Mouse (Mus musculus): ENCODE measurements around the gene Pin4. TPM values are rescaled to one million over a fixed set of nuclear protein-coding genes. Genes with fewer than 3 reads are reported as not detected.

Gene Pin4
- polyA plus RNA-seq (2015; fragmentation: Nextera tagmentation; extraction: Ambion mirVana), result 51.4 and 58.1 TPM in 2 replicates

DNA sequence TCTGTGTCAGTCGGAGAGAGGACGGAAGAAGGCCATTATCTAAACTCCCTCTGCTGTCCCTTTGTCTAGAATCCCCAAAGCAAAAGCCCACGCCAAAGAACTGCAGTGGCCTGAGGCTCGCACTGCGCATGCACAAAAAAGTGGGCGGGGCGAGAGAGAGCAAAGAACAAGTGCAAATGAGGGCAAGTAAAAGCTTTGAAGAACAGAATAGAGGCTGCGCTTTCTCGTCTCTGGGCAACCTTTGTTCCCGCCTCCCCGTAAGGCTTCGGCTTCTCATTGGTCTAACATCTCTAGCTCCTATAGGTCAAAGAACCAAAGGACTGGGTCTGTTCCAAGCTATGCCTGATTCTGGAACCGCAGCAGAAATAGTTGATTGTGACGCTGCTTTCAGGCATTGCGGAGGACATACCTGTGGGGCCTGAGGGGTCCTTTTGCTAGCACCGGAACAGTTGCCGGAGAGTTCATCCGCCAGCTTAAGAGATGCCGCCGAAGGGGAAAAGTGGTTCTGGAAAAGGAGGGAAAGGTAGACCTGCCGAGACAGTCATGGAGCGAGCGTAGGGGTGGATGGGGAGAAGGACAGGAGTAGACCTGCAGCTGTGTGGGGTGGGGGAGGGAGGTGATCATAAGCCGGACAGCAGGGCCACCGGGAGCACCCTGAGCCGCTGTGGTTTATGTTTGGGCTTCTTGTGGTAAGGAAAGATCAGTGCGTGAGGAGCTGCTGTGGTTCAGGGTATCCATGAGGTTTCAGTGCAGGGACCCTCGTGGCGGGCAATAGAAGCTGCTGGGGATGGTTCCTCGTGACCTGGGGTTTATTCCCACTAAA, at the start of gene Pin4:
Gene Pin4 (plus strand): TSS at position 406 of the 823 bp plus-strand sequence.
- 13% methylated on average over 30 of the region's 30 CpGs for WGBS (ENCODE audit: insufficient replicate concordance)
- Histone ChIP-seq H3K4me2 (peak within 1 kb of the TSS; percentile 67), H3K9me3 (replicated peaks) (no peaks in the 10 kb centered on the region), H3K27me3 (no peaks in the 10 kb centered on the region; the same call in 1 of the 2 replicates), H3K9ac (peak within 1 kb of the TSS; percentile 80), H3K4me1 (replicated peaks) (peaks cover 15% of the 10 kb centered on the region), H3K27ac (peak within 1 kb of the TSS; percentile 43), H3K4me3 (replicated peaks) (peak within 1 kb of the TSS; percentile 77), H3K36me3 (peaks cover 21% of the 10 kb centered on the region)
- peak; percentile 100 for ATAC-seq (ENCODE audit: low read depth)
- DNase-seq, result peak; percentile 88

DNA sequence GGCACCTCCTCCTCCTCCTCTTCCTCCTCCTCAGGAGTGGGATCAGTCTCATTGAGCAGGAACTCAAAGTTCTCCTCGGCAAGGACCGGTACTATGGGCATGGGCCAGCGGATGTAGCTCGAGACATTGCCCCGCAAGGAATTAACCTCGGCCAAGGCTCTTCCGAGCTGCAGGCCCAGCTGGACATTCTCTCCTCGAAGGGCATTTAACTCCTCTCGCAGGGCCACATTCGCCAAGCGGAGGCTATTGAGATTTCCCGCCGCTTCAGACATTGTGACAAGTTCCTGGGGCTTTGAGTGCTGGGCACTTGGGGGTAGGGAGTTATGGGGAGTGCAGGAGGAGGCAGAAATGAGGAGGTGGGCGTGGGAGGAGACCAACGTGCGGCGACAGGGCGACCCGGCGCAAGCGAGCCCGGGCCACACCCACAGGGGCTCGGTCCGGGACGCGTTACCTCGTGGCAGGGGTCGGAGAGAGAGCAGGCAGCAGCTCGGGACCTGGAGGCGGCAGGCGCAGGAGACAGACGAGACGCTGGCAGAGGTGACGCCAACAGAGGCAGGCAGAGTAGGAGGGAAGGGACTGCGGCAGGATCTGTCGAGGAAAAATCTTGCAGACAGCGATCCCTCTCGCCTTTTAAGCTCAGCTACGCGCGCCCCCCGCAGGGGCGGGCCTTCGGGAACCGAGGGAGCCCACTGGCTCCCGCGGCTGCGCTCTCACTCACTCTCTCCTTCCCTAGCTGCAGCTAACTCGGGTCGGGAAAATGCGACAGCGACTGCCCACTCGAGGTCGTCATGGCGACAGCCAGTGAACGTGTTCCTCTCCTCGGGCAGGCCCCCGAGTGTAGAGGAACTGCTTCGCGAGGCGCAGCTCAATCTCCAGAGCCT, 48.4 kb upstream of the Pin4 start, which contains the start of gene Rtl5:
Gene Rtl5 (minus strand): TSS at position 714 of the 881 bp plus-strand sequence.
- H3K9me3 ChIP-seq (replicated peaks), result no peaks in the 10 kb centered on the region
- no peaks in the 10 kb centered on the region for H3K4me1 ChIP-seq (replicated peaks)
- 13% methylated on average over 61 of the region's 61 CpGs for WGBS (ENCODE audit: insufficient replicate concordance)
- peak within 1 kb of the TSS; percentile 46 for H3K4me3 ChIP-seq (replicated peaks)
- DNase-seq (peak; percentile 1), ATAC-seq (ENCODE audit: low read depth) (peak; percentile 54)
- peak within 1 kb of the TSS; percentile 63 for H3K4me2 ChIP-seq
- no peaks in the 10 kb centered on the region for H3K36me3 ChIP-seq
- no peak within 1 kb of the TSS for H3K27ac ChIP-seq
- H3K27me3 ChIP-seq, result peaks cover 49% of the 10 kb centered on the region
- no peak within 1 kb of the TSS; the same call in 1 of the 2 replicates for H3K9ac ChIP-seq

DNA sequence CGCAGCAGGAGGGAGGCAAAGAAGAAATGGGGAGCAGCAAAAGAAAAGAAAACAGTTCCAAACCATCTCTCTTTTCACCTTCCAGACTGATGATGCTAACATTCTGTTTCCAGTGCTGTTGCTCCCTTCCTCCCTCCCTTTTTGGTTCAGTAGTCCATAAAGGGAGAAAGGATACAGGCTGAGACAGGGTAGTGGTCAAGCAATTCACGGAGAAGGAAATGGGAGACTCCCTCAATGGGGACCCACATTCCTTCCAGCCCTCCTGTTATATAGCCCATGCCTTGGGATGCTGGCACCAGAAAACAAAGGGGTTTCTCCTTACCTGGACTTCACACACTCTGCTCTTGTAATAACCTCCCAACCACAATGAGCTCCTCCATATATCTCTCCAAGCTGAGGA, 47.7 kb upstream of the Pin4 start:
- H3K36me3 ChIP-seq, result no peaks in the 10 kb centered on the region
- peak overlapping the region; percentile 63 for H3K4me2 ChIP-seq
- H3K9ac ChIP-seq, result no peak overlapping the region
- H3K4me1 ChIP-seq (replicated peaks), result no peaks in the 10 kb centered on the region
- ATAC-seq (ENCODE audit: low read depth), result no peak
- H3K4me3 ChIP-seq (replicated peaks), result peak overlapping the region; percentile 46; the same call in 1 of the 2 replicates
- WGBS (ENCODE audit: insufficient replicate concordance), result 37% methylated on average over 2 of the region's 2 CpGs
- peaks cover 49% of the 10 kb centered on the region for H3K27me3 ChIP-seq
- no peak overlapping the region for H3K27ac ChIP-seq
- no peak for DNase-seq
- H3K9me3 ChIP-seq (replicated peaks), result no peaks in the 10 kb centered on the region

DNA sequence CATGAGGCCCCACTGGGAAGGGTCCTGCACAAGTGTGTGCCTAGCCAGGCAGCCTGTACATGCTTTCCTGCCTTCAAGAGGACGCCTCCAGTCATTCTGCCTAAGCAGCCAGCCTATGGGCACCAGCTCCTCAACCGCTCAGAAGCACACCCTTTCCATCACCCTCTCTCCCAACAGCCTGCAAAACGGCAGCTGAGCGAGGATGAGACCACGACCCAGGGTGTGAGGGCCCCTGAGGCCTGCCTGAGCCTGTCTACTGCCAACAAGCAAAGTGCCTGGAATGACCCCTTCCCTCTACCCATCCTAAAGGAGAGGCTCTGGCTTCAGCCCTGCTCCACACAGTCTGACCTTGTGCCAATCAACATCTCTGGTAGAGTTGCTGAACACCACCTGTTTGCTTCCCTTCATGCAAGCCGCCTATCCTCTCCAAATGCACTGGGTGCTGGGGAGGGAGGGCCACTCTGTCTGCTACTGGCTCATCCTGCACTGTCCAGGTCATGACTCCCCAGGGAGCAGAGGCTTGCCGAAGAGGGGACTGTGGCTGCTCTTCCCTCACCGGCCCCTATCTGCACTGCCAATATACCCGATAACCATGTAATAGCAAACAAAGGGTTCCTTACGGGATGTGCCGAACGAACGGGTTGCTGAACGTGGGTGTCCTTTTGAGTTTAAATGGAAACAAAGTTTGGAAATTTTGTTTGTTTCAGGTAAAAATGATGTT, 45.5 kb upstream of the Pin4 start:
- H3K4me3 ChIP-seq (replicated peaks), result no peak overlapping the region
- H3K4me1 ChIP-seq (replicated peaks), result no peaks in the 10 kb centered on the region
- DNase-seq (no peak), ATAC-seq (ENCODE audit: low read depth) (no peak)
- H3K9me3 ChIP-seq (replicated peaks), result no peaks in the 10 kb centered on the region
- no peaks in the 10 kb centered on the region for H3K36me3 ChIP-seq
- no peak overlapping the region for H3K9ac ChIP-seq
- WGBS (ENCODE audit: insufficient replicate concordance), result 73% methylated on average over 14 of the region's 14 CpGs
- H3K27me3 ChIP-seq, result peaks cover 42% of the 10 kb centered on the region
- H3K27ac ChIP-seq, result no peak overlapping the region
- no peak overlapping the region for H3K4me2 ChIP-seq

DNA sequence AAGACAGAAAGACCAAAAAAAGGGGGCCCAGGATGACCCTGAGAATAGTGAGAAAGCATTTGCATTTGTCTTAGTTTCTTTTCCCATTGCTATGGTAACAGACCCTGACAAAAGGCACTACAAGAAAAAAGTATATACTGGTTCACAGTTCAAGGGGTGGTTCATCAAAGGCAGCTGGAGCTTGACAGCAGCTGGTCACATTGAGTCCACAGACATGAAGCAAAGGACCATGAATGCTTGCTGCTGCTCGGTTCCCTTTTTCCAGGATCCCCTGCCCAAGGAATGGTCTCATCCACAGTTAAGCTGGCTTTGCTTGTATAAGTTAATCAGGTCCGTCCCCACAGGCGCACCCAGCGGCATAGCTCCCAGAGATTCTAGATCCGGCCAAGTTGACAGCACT, 44.8 kb upstream of the Pin4 start:
- H3K36me3 ChIP-seq, result no peaks in the 10 kb centered on the region
- no peak overlapping the region for H3K4me2 ChIP-seq
- no peak overlapping the region for H3K9ac ChIP-seq
- H3K4me1 ChIP-seq (replicated peaks), result no peaks in the 10 kb centered on the region
- H3K4me3 ChIP-seq (replicated peaks), result no peak overlapping the region
- 70% methylated on average over 5 of the region's 5 CpGs for WGBS (ENCODE audit: insufficient replicate concordance)
- no peak for DNase-seq
- H3K9me3 ChIP-seq (replicated peaks), result no peaks in the 10 kb centered on the region
- no peak overlapping the region for H3K27ac ChIP-seq
- peaks cover 37% of the 10 kb centered on the region for H3K27me3 ChIP-seq
- no peak for ATAC-seq (ENCODE audit: low read depth)

DNA sequence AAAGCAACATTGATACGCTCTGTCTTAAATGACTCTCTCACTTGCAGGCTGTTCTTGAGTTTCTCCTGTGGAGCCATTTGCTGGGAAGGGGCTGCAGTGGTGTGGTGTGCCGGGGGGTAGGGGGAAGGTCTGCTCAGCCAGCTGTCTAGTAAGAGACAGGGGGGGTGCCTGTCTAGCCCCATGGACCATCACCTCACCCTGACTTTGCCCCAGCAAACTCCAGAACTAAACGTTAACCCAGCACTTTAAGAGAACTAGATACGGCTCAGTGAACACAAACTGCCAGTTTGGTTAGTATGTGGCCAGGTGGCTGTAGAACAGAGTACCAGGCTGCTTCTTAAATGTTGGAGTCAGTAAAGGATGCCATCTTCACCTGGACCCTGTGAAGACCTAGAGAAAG, 44.1 kb upstream of the Pin4 start:
- 77% methylated on average over 4 of the region's 4 CpGs for WGBS (ENCODE audit: insufficient replicate concordance)
- ATAC-seq (ENCODE audit: low read depth) (no peak), DNase-seq (no peak)
- Histone ChIP-seq H3K4me3 (replicated peaks) (no peak overlapping the region), H3K27ac (no peak overlapping the region), H3K9ac (no peak overlapping the region), H3K9me3 (replicated peaks) (no peaks in the 10 kb centered on the region), H3K27me3 (peaks cover 30% of the 10 kb centered on the region), H3K36me3 (no peaks in the 10 kb centered on the region), H3K4me2 (no peak overlapping the region), H3K4me1 (replicated peaks) (no peaks in the 10 kb centered on the region)

DNA sequence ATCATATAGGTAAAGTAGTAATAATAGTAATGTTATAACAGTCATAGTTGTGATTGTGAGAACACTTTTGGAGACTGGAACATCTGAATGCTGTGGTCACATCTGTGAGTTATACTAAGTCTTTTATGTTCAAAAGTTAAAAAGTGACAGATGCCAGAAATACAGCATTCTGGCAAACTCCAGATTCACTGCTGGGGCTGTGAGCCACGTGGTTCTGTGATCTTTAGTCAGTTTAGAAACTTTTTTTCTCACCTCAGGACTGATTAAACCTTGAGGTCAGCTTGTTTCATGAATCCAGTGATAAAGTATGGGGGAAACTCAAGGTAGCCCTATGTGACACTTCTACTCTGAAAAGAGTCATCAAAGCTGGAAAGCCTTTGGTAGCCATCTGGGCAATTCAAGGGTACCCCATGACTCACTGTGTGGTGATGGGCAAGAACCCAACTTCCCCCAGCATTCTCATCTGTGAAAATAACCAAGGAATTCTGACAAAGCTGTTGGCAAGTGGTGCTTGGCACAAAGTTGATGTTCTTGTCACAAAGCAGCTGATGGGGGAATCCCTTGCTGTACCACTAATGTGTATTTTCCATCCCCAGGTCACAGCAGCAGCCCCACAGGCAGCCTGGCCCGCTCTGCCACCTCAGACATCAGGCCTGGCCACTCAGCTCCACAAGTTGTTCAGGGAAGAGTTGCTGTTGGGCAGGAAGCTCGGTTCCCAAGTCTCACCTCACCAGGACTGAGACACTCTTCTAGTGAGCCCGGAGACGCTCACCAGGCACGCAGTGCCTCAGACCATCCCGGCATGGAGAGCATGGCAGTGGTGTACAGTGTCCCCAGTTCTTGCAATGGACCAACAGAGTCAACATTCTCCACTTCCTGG, 42.1 kb upstream of the Pin4 start:
- H3K4me1 ChIP-seq (replicated peaks), result no peaks in the 10 kb centered on the region
- H3K9me3 ChIP-seq (replicated peaks), result no peaks in the 10 kb centered on the region
- no peak overlapping the region for H3K4me3 ChIP-seq (replicated peaks)
- H3K27ac ChIP-seq, result no peak overlapping the region
- H3K9ac ChIP-seq, result no peak overlapping the region
- H3K27me3 ChIP-seq, result peaks cover 10% of the 10 kb centered on the region
- DNase-seq, result no peak
- 61% methylated on average over 7 of the region's 7 CpGs for WGBS (ENCODE audit: insufficient replicate concordance)
- no peak overlapping the region for H3K4me2 ChIP-seq
- ATAC-seq (ENCODE audit: low read depth), result no peak
- H3K36me3 ChIP-seq, result no peaks in the 10 kb centered on the region

DNA sequence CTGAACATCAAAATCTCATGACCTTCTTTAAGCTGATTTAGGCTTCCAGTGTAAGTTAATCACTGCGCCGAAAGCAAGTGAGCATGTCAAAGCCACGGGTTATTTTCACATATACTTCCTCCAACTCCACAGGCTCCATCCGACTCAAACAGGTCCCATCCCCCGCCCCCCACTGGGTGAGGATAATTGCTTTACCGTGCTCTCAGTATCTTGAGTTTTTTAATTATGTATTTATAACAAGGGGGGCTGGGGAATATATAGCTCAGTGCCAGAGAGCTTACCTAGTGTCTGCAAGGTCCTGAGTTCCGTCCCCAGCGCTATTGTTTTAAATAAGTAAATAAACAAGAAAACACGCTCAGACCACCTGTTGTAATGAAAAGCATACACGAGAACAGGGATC, 38.2 kb upstream of the Pin4 start:
- Histone ChIP-seq H3K27me3 (peaks cover 6% of the 10 kb centered on the region; the same call in 1 of the 2 replicates), H3K4me3 (replicated peaks) (no peak overlapping the region), H3K27ac (no peak overlapping the region), H3K9ac (no peak overlapping the region), H3K36me3 (no peaks in the 10 kb centered on the region), H3K4me2 (no peak overlapping the region), H3K9me3 (replicated peaks) (no peaks in the 10 kb centered on the region), H3K4me1 (replicated peaks) (no peaks in the 10 kb centered on the region)
- ATAC-seq (ENCODE audit: low read depth), result no peak
- 66% methylated on average over 10 of the region's 10 CpGs for WGBS (ENCODE audit: insufficient replicate concordance)
- DNase-seq, result no peak

DNA sequence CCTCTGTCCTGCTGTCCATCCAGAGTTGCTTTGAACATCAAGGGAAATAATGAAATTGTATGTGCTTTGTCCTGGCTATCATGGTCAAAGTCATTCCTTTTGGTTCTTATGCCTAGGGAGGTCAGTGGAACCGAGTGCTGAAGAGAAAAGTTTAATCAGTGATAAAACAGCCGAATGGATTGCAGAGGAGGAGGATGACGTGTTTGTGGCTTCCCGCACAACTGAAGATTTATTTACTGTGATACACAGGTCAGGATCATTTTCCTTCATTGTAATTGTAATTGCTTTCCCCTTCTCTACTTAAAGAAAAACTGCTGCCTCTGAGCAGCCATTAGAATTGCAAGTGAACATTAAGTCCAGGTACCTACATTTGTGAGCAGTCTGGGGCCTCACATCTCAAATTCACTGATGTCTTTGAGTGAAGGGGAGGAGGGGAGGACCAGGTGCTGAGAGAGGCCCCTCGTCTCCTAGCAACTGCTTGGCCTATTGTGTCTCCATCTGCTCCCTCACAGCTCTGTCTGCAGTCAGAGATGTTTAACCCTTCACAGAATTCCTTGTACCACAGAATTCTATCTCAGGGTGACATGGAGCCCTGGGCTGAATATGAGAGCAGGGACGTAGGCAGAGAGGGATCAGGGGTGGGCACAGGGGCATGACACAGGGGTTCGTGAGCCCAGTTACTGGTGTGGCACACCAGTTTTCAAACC, 37.5 kb upstream of the Pin4 start:
- Histone ChIP-seq H3K36me3 (no peaks in the 10 kb centered on the region), H3K27ac (no peak overlapping the region), H3K9me3 (replicated peaks) (no peaks in the 10 kb centered on the region), H3K4me3 (replicated peaks) (no peak overlapping the region), H3K4me2 (no peak overlapping the region), H3K27me3 (peaks cover 6% of the 10 kb centered on the region; the same call in 1 of the 2 replicates), H3K9ac (no peak overlapping the region), H3K4me1 (replicated peaks) (no peaks in the 10 kb centered on the region)
- ATAC-seq (ENCODE audit: low read depth) (no peak), DNase-seq (no peak)
- WGBS (ENCODE audit: insufficient replicate concordance), result 67% methylated on average over 7 of the region's 7 CpGs

DNA sequence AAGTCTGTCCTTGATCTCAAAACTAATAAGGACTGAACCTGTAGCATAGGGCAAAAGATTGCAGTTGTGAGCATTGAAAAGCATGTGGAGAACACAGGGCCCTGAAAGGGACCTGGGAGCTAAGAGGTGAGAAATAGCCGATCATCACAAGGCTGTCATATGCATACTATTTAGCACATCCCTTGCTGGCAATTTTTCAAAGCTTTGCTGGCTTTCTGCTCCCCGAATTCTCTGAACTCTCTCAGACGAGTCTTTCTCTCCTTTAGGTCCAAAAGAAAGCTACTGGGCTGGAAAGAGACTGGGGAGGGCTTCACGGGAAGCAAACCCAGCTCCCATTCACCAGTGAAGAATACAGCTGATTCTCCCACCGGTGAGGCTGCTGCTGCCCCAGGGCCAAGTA, 36.9 kb upstream of the Pin4 start:
- Histone ChIP-seq H3K36me3 (no peaks in the 10 kb centered on the region), H3K9me3 (replicated peaks) (no peaks in the 10 kb centered on the region), H3K4me3 (replicated peaks) (no peak overlapping the region), H3K4me2 (no peak overlapping the region), H3K27me3 (peaks cover 6% of the 10 kb centered on the region; the same call in 1 of the 2 replicates), H3K4me1 (replicated peaks) (no peaks in the 10 kb centered on the region), H3K9ac (no peak overlapping the region), H3K27ac (no peak overlapping the region)
- 53% methylated on average over 5 of the region's 5 CpGs for WGBS (ENCODE audit: insufficient replicate concordance)
- ATAC-seq (ENCODE audit: low read depth) (no peak), DNase-seq (no peak)

Data from liver, embryonic 13.5 days (tissue).